Mouse (Mus musculus) embryonic fibroblast, embryonic 13.5 days (primary cell): ENCODE measurements around the gene Coro1a.

Experiments
- CTCF ChIP-seq: IDR thresholded peaks from 2 replicates; pipeline ENCODE4 v1.5.1; 2011; ENCODE audit warnings: mild to moderate bottlenecking, control low read depth, low read length, moderate library complexity, borderline replicate concordance; ENCODE audit not compliant: insufficient read depth
- POLR2A ChIP-seq: IDR thresholded peaks from 2 replicates; pipeline ENCODE4 v1.6.1; 2011; ENCODE audit warnings: low read depth, mild to moderate bottlenecking, control low read depth, low read length, moderate library complexity

GRCm38 (mm10) chr7:126708175-126708952 lies 777 bp upstream of the Coro1a start:
- no peak for TF ChIP-seq POLR2A
- no peak for TF ChIP-seq CTCF
